Mouse (Mus musculus) CH12.LX (cell line): ENCODE measurements around the gene Tekt5. TPM values are rescaled to one million over a fixed set of nuclear protein-coding genes. Genes with fewer than 3 reads are reported as not detected.

Source experiments
- DNase-seq: peaks from one replicate; pipeline ENCODE4 v3.0.0-alpha.2; 2013; ENCODE audit errors: extremely low read depth
- H3K27ac ChIP-seq: 2 replicates; pipeline ENCODE4 v1.5.1; 2012; ENCODE audit warnings: low read depth, mild to moderate bottlenecking, control low read depth, moderate library complexity; ENCODE audit not compliant: insufficient read depth
- H3K27me3 ChIP-seq: replicated peaks from 2 replicates; pipeline ENCODE3; 2012; ENCODE audit warnings: inconsistent platforms
- H3K36me3 ChIP-seq, 2 experiments: replicated peaks in 1 of 2; 2 replicates each; pipeline versions ENCODE3 to v1.6.1; 2012; ENCODE audit warnings: inconsistent platforms in 1 of 2, low read length in 1 of 2, mild to moderate bottlenecking in 1 of 2, mixed read lengths in 1 of 2, moderate library complexity in 1 of 2; ENCODE audit not compliant: control insufficient read depth in 1 of 2, insufficient read depth in 1 of 2
- H3K4me1 ChIP-seq, 2 experiments: 2 replicates each; pipeline ENCODE4 v1.6.1; 2012; ENCODE audit warnings: inconsistent platforms in 1 of 2, moderate library complexity in 1 of 2; ENCODE audit not compliant: insufficient read depth in 2 of 2, control insufficient read depth in 1 of 2
- H3K4me2 ChIP-seq: 2 replicates; pipeline ENCODE4 v1.6.1; 2012; ENCODE audit warnings: low read depth, mild to moderate bottlenecking, control low read depth; ENCODE audit not compliant: poor library complexity, insufficient read depth, severe bottlenecking
- H3K4me3 ChIP-seq, 3 experiments: fragments of 150-350 bp in 1 of 3; sonication (generic) in 1 of 3; replicated peaks in 1 of 3; 2 replicates each; pipeline versions ENCODE3 to v1.5.1; 2011 to 2012; ENCODE audit warnings: low read depth in 2 of 3, low read length in 2 of 3, mild to moderate bottlenecking in 2 of 3, moderate library complexity in 2 of 3, control low read depth in 1 of 3, improper control_type of control experiment in 1 of 3, inconsistent platforms in 1 of 3, mixed read lengths in 1 of 3; ENCODE audit not compliant: poor library complexity in 1 of 3
- H3K79me2 ChIP-seq: replicated peaks from 2 replicates; pipeline ENCODE4 v1.6.1; 2012; ENCODE audit warnings: mild to moderate bottlenecking, moderate library complexity; ENCODE audit not compliant: control insufficient read depth, poor library complexity, insufficient read depth, severe bottlenecking; ENCODE audit errors: extremely low read depth
- H3K9ac ChIP-seq: 2 replicates; pipeline ENCODE4 v1.6.1; 2012; ENCODE audit warnings: low read depth, mild to moderate bottlenecking, control low read depth, moderate library complexity; ENCODE audit not compliant: insufficient read depth
- H3K9me3 ChIP-seq: replicated peaks from 2 replicates; pipeline ENCODE3; 2012; ENCODE audit warnings: low read length, inconsistent platforms, mixed read lengths
- CHD2 ChIP-seq: IDR thresholded peaks from 2 replicates; pipeline ENCODE4 v1.6.1; 2011; ENCODE audit warnings: low read length, improper control_type of control experiment
- CTCF ChIP-seq, 2 experiments: IDR thresholded peaks in 1 of 2; conservative IDR thresholded peaks in 1 of 2; 2 replicates each; pipeline ENCODE4 v1.5.1; 2011 to 2012; ENCODE audit warnings: low read depth in 2 of 2, low read length in 2 of 2, improper control_type of control experiment in 1 of 2, inconsistent platforms in 1 of 2, mild to moderate bottlenecking in 1 of 2, moderate library complexity in 1 of 2
- E2F4 ChIP-seq: IDR thresholded peaks from 2 replicates; pipeline ENCODE4 v1.6.1; 2011; ENCODE audit warnings: low read depth, low read length, improper control_type of control experiment; ENCODE audit not compliant: insufficient replicate concordance
- ELF1 ChIP-seq: IDR thresholded peaks from 2 replicates; pipeline ENCODE4 v1.6.1; 2014; ENCODE audit warnings: low read depth, mild to moderate bottlenecking, inconsistent platforms, low read length, improper control_type of control experiment
- IRF4 ChIP-seq: IDR thresholded peaks from 2 replicates; pipeline ENCODE4 v1.6.1; 2014; ENCODE audit warnings: low read depth, mild to moderate bottlenecking, inconsistent platforms, low read length, improper control_type of control experiment
- JUN ChIP-seq: IDR thresholded peaks from 2 replicates; pipeline ENCODE4 v1.6.1; 2011; ENCODE audit warnings: low read depth, mild to moderate bottlenecking, low read length, improper control_type of control experiment, moderate library complexity; ENCODE audit not compliant: insufficient read depth
- MAFK ChIP-seq: IDR thresholded peaks from 2 replicates; pipeline ENCODE4 v1.6.1; 2011; ENCODE audit warnings: low read length, improper control_type of control experiment; ENCODE audit not compliant: insufficient replicate concordance
- MAX ChIP-seq: IDR thresholded peaks from 2 replicates; pipeline ENCODE4 v1.6.1; 2011; ENCODE audit warnings: low read length, improper control_type of control experiment
- MXI1 ChIP-seq: IDR thresholded peaks from 2 replicates; pipeline ENCODE4 v1.6.1; 2011; ENCODE audit warnings: mild to moderate bottlenecking, low read depth, low read length, improper control_type of control experiment
- MYC ChIP-seq: IDR thresholded peaks from 2 replicates; pipeline ENCODE4 v1.6.1; 2011; ENCODE audit warnings: low read depth, mild to moderate bottlenecking, improper control_type of control experiment, low read length
- NRF1 ChIP-seq: IDR thresholded peaks from 2 replicates; pipeline ENCODE4 v1.6.1; 2014; ENCODE audit warnings: low read depth, mild to moderate bottlenecking, inconsistent platforms, low read length, improper control_type of control experiment, moderate library complexity
- POLR2A ChIP-seq: IDR thresholded peaks from 2 replicates; pipeline ENCODE4 v1.6.1; 2011; ENCODE audit warnings: low read depth, mild to moderate bottlenecking, improper control_type of control experiment, low read length
- RAD21 ChIP-seq: IDR thresholded peaks from 2 replicates; pipeline ENCODE4 v1.6.1; 2011; ENCODE audit warnings: low read depth, mild to moderate bottlenecking, low read length, improper control_type of control experiment, moderate library complexity
- RCOR1 ChIP-seq: conservative IDR thresholded peaks from 2 replicates; pipeline ENCODE4 v1.6.1; 2012; ENCODE audit warnings: low read depth, mild to moderate bottlenecking, inconsistent platforms, low read length, improper control_type of control experiment
- SIN3A ChIP-seq: IDR thresholded peaks from 2 replicates; pipeline ENCODE4 v1.6.1; 2012; ENCODE audit warnings: low read length, improper control_type of control experiment, inconsistent platforms
- SMC3 ChIP-seq: IDR thresholded peaks from 2 replicates; pipeline ENCODE4 v1.6.1; 2011; ENCODE audit warnings: low read depth, low read length, improper control_type of control experiment
- TBP ChIP-seq: conservative IDR thresholded peaks from 2 replicates; pipeline ENCODE4 v1.6.1; 2011; ENCODE audit warnings: low read depth, low read length, improper control_type of control experiment
- UBTF ChIP-seq: IDR thresholded peaks from 2 replicates; pipeline ENCODE4 v1.6.1; 2012; ENCODE audit warnings: low read depth, mild to moderate bottlenecking, inconsistent platforms, low read length, improper control_type of control experiment, moderate library complexity
- USF1 ChIP-seq: IDR thresholded peaks from 2 replicates; pipeline ENCODE4 v1.6.1; 2014; ENCODE audit warnings: low read depth, mild to moderate bottlenecking, inconsistent platforms, low read length, improper control_type of control experiment
- USF2 ChIP-seq: conservative IDR thresholded peaks from 2 replicates; pipeline ENCODE4 v1.6.1; 2011; ENCODE audit warnings: low read depth, low read length, improper control_type of control experiment
- ZC3H11A ChIP-seq: IDR thresholded peaks from 2 replicates; pipeline ENCODE4 v1.6.1; 2012; ENCODE audit warnings: low read depth, mild to moderate bottlenecking, inconsistent platforms, low read length, improper control_type of control experiment
- ZMIZ1 ChIP-seq: IDR thresholded peaks from 2 replicates; pipeline ENCODE4 v1.6.1; 2012; ENCODE audit warnings: low read depth, mild to moderate bottlenecking, inconsistent platforms, low read length, improper control_type of control experiment
- ZNF384 ChIP-seq: IDR thresholded peaks from 2 replicates; pipeline ENCODE4 v1.6.1; 2012; ENCODE audit warnings: low read depth, low read length, improper control_type of control experiment, inconsistent platforms
- dilution Hi-C: fragments of 300-500 bp; cut with MboI; formaldehyde crosslinking; loops from 2 replicates; pipeline ENCODE4 v1.14.3; 2020; ENCODE audit warnings: low sequenced_read_pairs; ENCODE audit not compliant: extremely low pct_unique_long_range_greater_than_20kb, extremely low pct_ligation_motif_present
- in situ Hi-C: fragments of 300-500 bp; cut with MboI; formaldehyde crosslinking; loops from 3 replicates; pipeline ENCODE4 v1.14.3; 2019; ENCODE audit warnings: low sequenced_read_pairs, low pct_ligation_motif_present, low pct_unique_long_range_greater_than_20kb, mixed read lengths
- polyA plus RNA-seq: library from polyadenylated mRNA; unstranded; fragments of >175 nt; gene quantifications from 2 replicates; pipeline ENCODE4 v1.2.1, GENCODE M21; 2012; ENCODE audit warnings: low read depth; ENCODE audit not compliant: insufficient read length
- total RNA-seq, 2 experiments: library from RNA; depleted of rRNA; stranded (reverse); fragments of 300-350 nt in 1 of 2; fragments of >200 nt in 1 of 2; gene quantifications; 2 replicates each; pipeline ENCODE4 v1.2.3; 2012 to 2014

Gene Tekt5
- total and polyA plus RNA-seq, 3 experiments = 0.17 TPM; not detected in 2

GRCm38 (mm10) chr16:10363061-10363460 lies 32.2 kb downstream of the Tekt5 start:
- TF ChIP-seq TBP = no peak
- TF ChIP-seq ELF1 = no peak
- TF ChIP-seq MXI1 = no peak
- TF ChIP-seq E2F4 = no peak
- no peak for TF ChIP-seq SMC3
- TF ChIP-seq USF2 = no peak
- TF ChIP-seq CHD2 = no peak
- no peak for TF ChIP-seq UBTF
- no peak for TF ChIP-seq RCOR1
- no peak for TF ChIP-seq ZC3H11A
- TF ChIP-seq POLR2A = no peak
- no peak for TF ChIP-seq MAFK
- TF ChIP-seq ZNF384 = no peak
- TF ChIP-seq CTCF (conservative IDR thresholded peaks at IDR 0.05 in 1 of 2, IDR thresholded peaks at IDR 0.05 in 1 of 2; ENCODE audit: low read depth in 2 of 2, low read length in 2 of 2) = no peak
- H3K36me3 ChIP-seq = no peaks in the 10 kb centered on the region
- dilution Hi-C loops (no loop called here), in situ Hi-C loops (no loop called here)
- no peak overlapping the region for H3K4me3 ChIP-seq
- H3K27ac ChIP-seq = no peak overlapping the region
- no peak overlapping the region for H3K4me2 ChIP-seq
- H3K9me3 ChIP-seq = no peaks in the 10 kb centered on the region
- no peak overlapping the region for H3K9ac ChIP-seq
- no peaks in the 10 kb centered on the region for H3K27me3 ChIP-seq
- no peak for DNase-seq
- H3K79me2 ChIP-seq = no peaks in the 10 kb centered on the region
- H3K4me1 ChIP-seq = peaks cover 0 to 12% of the 10 kb centered on the region in 2 experiments; a peak in 3 of 4 replicates

GRCm38 (mm10) chr16:10359241-10359640 lies 36.0 kb downstream of the Tekt5 start:
- dilution Hi-C loops = no loop called here
- H3K4me1 ChIP-seq = peaks cover 0 to 7% of the 10 kb centered on the region in 2 experiments; a peak in 3 of 4 replicates
- H3K36me3 ChIP-seq = no peaks in the 10 kb centered on the region
- H3K27ac ChIP-seq = no peak overlapping the region
- no peak overlapping the region for H3K4me3 ChIP-seq
- H3K4me2 ChIP-seq = no peak overlapping the region
- H3K9ac ChIP-seq = no peak overlapping the region
- TF ChIP-seq MAX (no peak), USF1 (no peak), ZNF384 (no peak), RAD21 (no peak), IRF4 (no peak), MYC (no peak), JUN (no peak), UBTF (no peak), TBP (no peak), SIN3A (no peak), USF2 (no peak), ZMIZ1 (no peak), NRF1 (no peak), CHD2 (no peak)
- H3K9me3 ChIP-seq = no peaks in the 10 kb centered on the region
- DNase-seq = no peak
- no peaks in the 10 kb centered on the region for H3K79me2 ChIP-seq
- in situ Hi-C loops = no loop called here
- H3K27me3 ChIP-seq = no peaks in the 10 kb centered on the region
